Mouse (Mus musculus): ENCODE results near the gene 4932411N23Rik.
"Not testable (repeated sequence)": the region's sequence is repeated elsewhere in the genome, so short reads cannot be mapped to it uniquely, and the experiment has no call there.

The 4932411N23Rik gene

DNA sequence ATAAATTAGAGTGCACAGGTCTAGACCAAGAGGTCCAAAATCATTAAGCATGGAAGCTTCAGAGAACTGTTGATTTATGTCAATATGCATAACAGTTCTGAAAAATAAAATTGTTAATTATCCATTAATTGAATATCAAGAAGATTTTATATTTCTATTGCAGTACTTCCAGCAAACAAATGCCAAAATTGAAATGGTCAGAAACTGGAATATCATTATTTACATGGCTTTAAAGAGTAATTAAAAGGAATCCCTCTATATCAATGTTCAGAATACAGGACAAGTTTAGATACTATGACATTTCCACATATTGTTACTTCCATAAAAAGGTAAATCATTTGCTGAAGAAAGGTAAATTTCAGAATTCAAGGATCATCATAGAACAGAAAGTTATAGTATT is at the start of gene 4932411N23Rik:
Gene 4932411N23Rik, minus strand, starts transcription at position 101 of the 400 bp plus-strand sequence.
- no peak for DNase-seq

DNA sequence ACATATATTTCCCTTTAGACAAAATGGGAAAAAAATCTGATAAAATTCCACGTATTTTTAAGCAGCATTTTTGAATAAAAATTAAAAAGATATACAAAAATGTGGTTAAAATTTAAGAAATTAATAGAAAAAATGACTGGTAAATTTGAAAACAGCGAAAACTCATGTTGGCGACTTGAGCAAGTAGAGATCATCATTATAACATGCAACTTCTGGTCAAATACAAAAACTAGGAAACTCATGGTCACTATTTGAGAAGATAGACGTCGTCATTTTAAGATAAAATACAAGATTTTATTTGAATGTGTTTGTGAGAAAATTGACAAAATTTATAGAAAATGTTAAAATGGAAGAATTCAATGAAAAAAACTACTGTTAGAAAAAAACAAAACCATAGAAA is 35.8 kb downstream of the 4932411N23Rik start:
- DNase-seq: no peak

DNA sequence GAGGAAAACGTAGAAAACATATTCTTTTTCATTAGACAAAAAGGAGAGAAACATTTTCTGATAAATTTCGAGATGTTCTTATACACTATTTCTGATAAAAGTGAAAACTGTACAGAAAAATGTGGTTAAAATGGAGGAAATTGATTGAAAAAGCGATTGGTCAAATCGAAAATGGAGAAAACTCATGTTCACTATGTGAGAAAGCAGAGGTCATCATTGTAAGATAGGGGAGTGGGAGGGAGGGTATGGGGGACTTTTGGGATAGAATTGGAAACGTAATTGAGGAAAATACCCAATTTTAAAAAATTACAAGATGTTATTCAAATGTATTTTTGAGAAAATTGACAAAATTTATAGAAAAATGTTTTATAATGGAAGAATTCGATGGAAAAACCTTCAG is 38.0 kb downstream of the 4932411N23Rik start:
- not testable (repeated sequence) for DNase-seq

DNA sequence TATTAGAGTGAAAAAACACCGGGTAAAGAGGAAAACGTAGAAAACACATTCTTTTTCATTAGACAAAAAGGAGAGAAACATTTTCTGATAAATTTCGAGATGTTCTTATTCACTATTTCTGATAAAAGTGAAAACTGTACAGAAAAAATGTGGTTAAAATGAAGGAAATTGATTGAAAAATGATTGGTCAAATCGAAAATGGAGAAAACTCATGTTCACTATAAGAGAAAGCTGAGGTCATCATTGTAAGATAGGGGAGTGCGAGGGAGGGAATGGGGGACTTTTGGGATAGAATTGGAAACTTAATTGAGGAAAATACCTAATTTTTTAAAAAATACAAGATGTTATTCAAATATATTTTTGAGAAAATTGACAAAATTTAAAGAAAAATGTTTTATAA is 40.8 kb downstream of the 4932411N23Rik start:
- DNase-seq: not testable (repeated sequence)

DNA sequence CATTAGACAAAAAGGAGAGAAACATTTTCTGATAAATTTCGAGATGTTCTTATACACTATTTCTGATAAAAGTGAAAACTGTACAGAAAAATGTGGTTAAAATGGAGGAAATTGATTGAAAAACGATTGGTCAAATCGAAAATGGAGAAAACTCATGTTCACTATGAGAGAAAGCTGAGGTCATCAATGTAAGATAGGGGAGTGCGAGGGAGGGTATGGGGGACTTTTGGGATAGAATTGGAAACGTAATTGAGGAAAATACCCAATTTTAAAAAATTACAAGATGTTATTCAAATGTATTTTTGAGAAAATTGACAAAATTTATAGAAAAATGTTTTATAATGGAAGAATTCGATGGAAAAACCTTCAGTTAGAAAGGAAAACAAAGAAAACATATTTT is 42.2 kb downstream of the 4932411N23Rik start:
- not testable (repeated sequence) for DNase-seq

All from layer of hippocampus, adult 9-11 months (tissue).